In the genomic region with DNA sequence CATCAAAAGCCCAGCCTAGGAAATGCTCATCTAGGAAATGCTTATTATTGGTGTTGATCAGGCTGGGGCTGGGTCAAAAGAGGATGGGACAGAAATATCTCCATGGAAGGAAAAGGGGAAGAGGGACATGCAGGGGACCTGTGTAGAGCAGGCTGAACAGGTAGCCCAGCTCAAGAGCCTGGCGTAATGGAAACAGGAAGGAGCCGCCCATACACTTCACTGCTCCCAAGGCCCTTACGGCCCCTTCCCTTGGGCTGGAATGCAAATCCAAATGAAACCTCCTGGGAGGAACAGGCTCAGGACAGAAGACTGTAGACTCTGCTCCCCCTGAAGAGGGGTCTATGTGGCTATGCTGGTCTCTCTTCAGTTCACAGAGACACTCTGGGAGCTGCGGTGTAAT, we compare ENCODE assay signal across 18 mouse cellular contexts. TPM values are rescaled to one million over a fixed set of nuclear protein-coding genes. Genes with fewer than 3 reads are reported as not detected.
DNase-seq lines count a peak whose midpoint lies in the region; ATAC-seq and TF ChIP-seq lines count a peak whose summit lies in the region.
"Had no signal": no experiment of that assay in that cellular context is flagged by ENCODE, and none has a peak within 500 bp of the region (broad histone marks: within the 10 kb centered on the region; RNA-seq: fewer than 3 reads in every experiment).

No protein-coding gene starts in this region.

- no peak for TF ChIP-seq CTCF in thymus, adult 2 months (IDR thresholded peaks at IDR 0.05; ENCODE audit: borderline replicate concordance, control insufficient read depth, extremely low read depth, insufficient read depth, low read length, poor library complexity)

- H3K4me3 ChIP-seq in embryonic facial prominence, embryonic 14.5 days (ENCODE audit: low read depth, low read length), result no peak overlapping the region
- H3K4me3 ChIP-seq in embryonic facial prominence, embryonic 10.5 days, result no peak overlapping the region
- H3K4me3 ChIP-seq in limb, embryonic 12.5 days (replicated peaks), result no peak overlapping the region
- H3K4me3 ChIP-seq in limb, embryonic 10.5 days, result no peak overlapping the region
- H3K4me3 ChIP-seq in thymus, adult 2 months (ENCODE audit: control insufficient read depth, insufficient read depth, low read length), result no peak overlapping the region
- H3K4me3 ChIP-seq: liver, embryonic 13.5 days had no signal

- no peak for ATAC-seq in embryonic facial prominence, embryonic 14.5 days (ENCODE audit: low read depth)
- ATAC-seq in limb, embryonic 12.5 days (ENCODE audit: insufficient number of reproducible peaks, insufficient read depth, low FRiP score, low TSS enrichment, low read depth), result no peak
- ATAC-seq: hindbrain, embryonic 16.5 days had no signal

- DNase-seq in embryonic facial prominence, embryonic 14.5 days (ENCODE audit: low spot score), result no peak
- DNase-seq in embryonic facial prominence, embryonic 10.5 days (ENCODE audit: low spot score), result no peak
- no peak for DNase-seq in limb, embryonic 10.5 days (ENCODE audit: low spot score)
- peak; percentile 27 for DNase-seq in R1 (ENCODE audit: low read depth, low spot score)
- DNase-seq in lung, postnatal 25 days (ENCODE audit: low spot score), result peak; percentile 48
- no peak for DNase-seq in thymus, adult 2 months
- DNase-seq in right cerebral cortex, postnatal 36 days (ENCODE audit: low spot score in 2 of 2), result no peak
- DNase-seq: B cell, adult 2 months; heart, postnatal 14 days; kidney, adult 8-10 months; liver, embryonic 13.5 days; thymus, postnatal 36 days had no signal

- H3K36me3 ChIP-seq in embryonic facial prominence, embryonic 14.5 days (ENCODE audit: control insufficient read depth, insufficient read depth, low read length), result peaks cover 58% of the 10 kb centered on the region
- H3K36me3 ChIP-seq in embryonic facial prominence, embryonic 10.5 days (replicated peaks), result peaks cover 66% of the 10 kb centered on the region
- H3K36me3 ChIP-seq in limb, embryonic 12.5 days, result peaks cover 67% of the 10 kb centered on the region
- peaks cover 66% of the 10 kb centered on the region for H3K36me3 ChIP-seq in limb, embryonic 10.5 days
- peaks cover 35% of the 10 kb centered on the region for H3K36me3 ChIP-seq in thymus, adult 2 months (ENCODE audit: control insufficient read depth, insufficient read depth, low read length)

- 96% methylated on average over 4 of the region's 4 CpGs for WGBS in embryonic facial prominence, embryonic 14.5 days
- WGBS in embryonic facial prominence, embryonic 10.5 days, result 96% methylated on average over 4 of the region's 4 CpGs
- 92% methylated on average over 4 of the region's 4 CpGs for WGBS in limb, embryonic 12.5 days
- WGBS in limb, embryonic 10.5 days, result 88% methylated on average over 4 of the region's 4 CpGs
- WGBS in thymus, adult 2 months, result 96% methylated on average over 4 of the region's 4 CpGs

- H3K27ac ChIP-seq in embryonic facial prominence, embryonic 14.5 days (replicated peaks; ENCODE audit: low read depth, low read length), result 0 out of 2 replicates have a peak overlapping the region, but pooled peaks have one; percentile 33
- H3K27ac ChIP-seq in embryonic facial prominence, embryonic 10.5 days (replicated peaks), result no peak overlapping the region
- peak overlapping the region; percentile 31; the same call in 1 of the 2 replicates for H3K27ac ChIP-seq in limb, embryonic 12.5 days
- no peak overlapping the region for H3K27ac ChIP-seq in limb, embryonic 10.5 days
- no peak overlapping the region for H3K27ac ChIP-seq in thymus, adult 2 months (ENCODE audit: control insufficient read depth, insufficient read depth, low read length)
- H3K27ac ChIP-seq: liver, embryonic 13.5 days had no signal

- H3K4me1 ChIP-seq in embryonic facial prominence, embryonic 14.5 days (ENCODE audit: control insufficient read depth, insufficient read depth, low read length), result no peaks in the 10 kb centered on the region
- peaks cover 13% of the 10 kb centered on the region for H3K4me1 ChIP-seq in embryonic facial prominence, embryonic 10.5 days
- peaks cover 10% of the 10 kb centered on the region for H3K4me1 ChIP-seq in limb, embryonic 12.5 days (replicated peaks)
- peaks cover 14% of the 10 kb centered on the region for H3K4me1 ChIP-seq in limb, embryonic 10.5 days
- H3K4me1 ChIP-seq in thymus, adult 2 months (replicated peaks; ENCODE audit: control insufficient read depth, insufficient read depth, low read length), result 0 out of 2 replicates have a peak, but pooled peaks cover 2% of the 10 kb centered on the region

- no peaks in the 10 kb centered on the region for H3K27me3 ChIP-seq in embryonic facial prominence, embryonic 14.5 days (replicated peaks; ENCODE audit: control insufficient read depth, insufficient read depth, low read length)
- H3K27me3 ChIP-seq in embryonic facial prominence, embryonic 10.5 days (replicated peaks; ENCODE audit: low read depth, poor library complexity, severe bottlenecking), result no peaks in the 10 kb centered on the region
- no peaks in the 10 kb centered on the region for H3K27me3 ChIP-seq in limb, embryonic 12.5 days
- no peaks in the 10 kb centered on the region for H3K27me3 ChIP-seq in limb, embryonic 10.5 days (ENCODE audit: low read depth, poor library complexity, severe bottlenecking)
- no peaks in the 10 kb centered on the region for H3K27me3 ChIP-seq in thymus, adult 2 months (ENCODE audit: control insufficient read depth, insufficient read depth, low read length)

- TF ChIP-seq POLR2A in thymus, adult 2 months (IDR thresholded peaks at IDR 0.05; ENCODE audit: control insufficient read depth, extremely low read depth, insufficient read depth, low read length, poor library complexity), result no peak

- no peak overlapping the region for H3K9ac ChIP-seq in embryonic facial prominence, embryonic 14.5 days (ENCODE audit: low read depth, low read length)
- H3K9ac ChIP-seq in limb, embryonic 12.5 days (replicated peaks), result no peak overlapping the region

- H3K9me3 ChIP-seq in embryonic facial prominence, embryonic 14.5 days (ENCODE audit: control insufficient read depth, low read length), result no peaks in the 10 kb centered on the region
- H3K9me3 ChIP-seq in embryonic facial prominence, embryonic 10.5 days, result no peaks in the 10 kb centered on the region
- no peaks in the 10 kb centered on the region for H3K9me3 ChIP-seq in limb, embryonic 12.5 days
- H3K9me3 ChIP-seq in limb, embryonic 10.5 days (replicated peaks), result no peaks in the 10 kb centered on the region
- H3K9me3 ChIP-seq: liver, embryonic 13.5 days had no signal

- H3K4me2 ChIP-seq in embryonic facial prominence, embryonic 14.5 days (ENCODE audit: low read depth, low read length), result no peak overlapping the region
- no peak overlapping the region for H3K4me2 ChIP-seq in limb, embryonic 12.5 days
- H3K4me2 ChIP-seq: heart, embryonic 11.5 days had no signal

RNA-seq across cellular contexts. Expression of a gene that starts 1.2 kb away (rescaled TPM):
- polyA plus RNA-seq in embryonic facial prominence, embryonic 14.5 days (2014; fragmentation: Nextera tagmentation; extraction: Ambion mirVana), result 50.2 and 53.0 TPM in 2 replicates
- polyA plus RNA-seq in embryonic facial prominence, embryonic 10.5 days (2016; fragmentation: Nextera tagmentation; extraction: Ambion mirVana), result 63.6 and 66.2 TPM in 2 replicates
- polyA plus RNA-seq in limb, embryonic 12.5 days (2016; fragmentation: Nextera tagmentation; extraction: Ambion mirVana), result 71.5 and 74.3 TPM in 2 replicates
- polyA plus RNA-seq in limb, embryonic 10.5 days (2016; fragmentation: Nextera tagmentation; extraction: Ambion mirVana), result 56.9 and 70.7 TPM in 2 replicates
- 117 and 142 TPM in 2 replicates for polyA plus RNA-seq in thymus, adult 2 months (2012; rRNA removed)

RNA-seq across cellular contexts. Expression of a gene that starts 7.5 kb away (rescaled TPM):
- polyA plus RNA-seq in embryonic facial prominence, embryonic 14.5 days (2014; fragmentation: Nextera tagmentation; extraction: Ambion mirVana), result 5.8 and 9.3 TPM in 2 replicates
- polyA plus RNA-seq in embryonic facial prominence, embryonic 10.5 days (2016; fragmentation: Nextera tagmentation; extraction: Ambion mirVana), result 3.4 and 3.6 TPM in 2 replicates
- polyA plus RNA-seq in limb, embryonic 12.5 days (2016; fragmentation: Nextera tagmentation; extraction: Ambion mirVana), result 1.6 and 4.3 TPM in 2 replicates
- polyA plus RNA-seq in limb, embryonic 10.5 days (2016; fragmentation: Nextera tagmentation; extraction: Ambion mirVana), result 1.6 and 2.2 TPM in 2 replicates
- polyA plus RNA-seq in thymus, adult 2 months (2012; rRNA removed), result 3.4 and 4.6 TPM in 2 replicates
- polyA plus RNA-seq: neural tube, embryonic 11.5 days had no signal

RNA-seq across cellular contexts. Expression of a gene that starts 16.9 kb away (rescaled TPM):
- polyA plus RNA-seq in embryonic facial prominence, embryonic 14.5 days (2014; fragmentation: Nextera tagmentation; extraction: Ambion mirVana), result 0.22 TPM in 1 of 2 replicates, not detected in the other
- polyA plus RNA-seq in embryonic facial prominence, embryonic 10.5 days (2016; fragmentation: Nextera tagmentation; extraction: Ambion mirVana), result not detected in 2 replicates
- 0.08 TPM in 1 of 2 replicates, not detected in the other for polyA plus RNA-seq in limb, embryonic 12.5 days (2016; fragmentation: Nextera tagmentation; extraction: Ambion mirVana)
- polyA plus RNA-seq in limb, embryonic 10.5 days (2016; fragmentation: Nextera tagmentation; extraction: Ambion mirVana), result not detected in 2 replicates
- 0.15 and 0.44 TPM in 2 replicates for polyA plus RNA-seq in thymus, adult 2 months (2012; rRNA removed)
- polyA plus RNA-seq: cortical plate, adult 2 months; forebrain, embryonic 11.5 days; heart, embryonic 11.5 days; hindbrain, embryonic 16.5 days; liver, embryonic 13.5 days; neural tube, embryonic 11.5 days had no signal

RNA-seq across cellular contexts. Expression of a gene that starts 35.1 kb away (rescaled TPM):
- 91.3 and 96.0 TPM in 2 replicates for polyA plus RNA-seq in embryonic facial prominence, embryonic 14.5 days (2014; fragmentation: Nextera tagmentation; extraction: Ambion mirVana)
- 211 and 221 TPM in 2 replicates for polyA plus RNA-seq in embryonic facial prominence, embryonic 10.5 days (2016; fragmentation: Nextera tagmentation; extraction: Ambion mirVana)
- 168 and 174 TPM in 2 replicates for polyA plus RNA-seq in limb, embryonic 12.5 days (2016; fragmentation: Nextera tagmentation; extraction: Ambion mirVana)
- polyA plus RNA-seq in limb, embryonic 10.5 days (2016; fragmentation: Nextera tagmentation; extraction: Ambion mirVana), result 191 and 204 TPM in 2 replicates
- 103 and 105 TPM in 2 replicates for polyA plus RNA-seq in thymus, adult 2 months (2012; rRNA removed)

RNA-seq across cellular contexts. Expression of a gene that starts 35.3 kb away (rescaled TPM):
- 24.0 and 24.2 TPM in 2 replicates for polyA plus RNA-seq in embryonic facial prominence, embryonic 14.5 days (2014; fragmentation: Nextera tagmentation; extraction: Ambion mirVana)
- 18.5 and 20.0 TPM in 2 replicates for polyA plus RNA-seq in embryonic facial prominence, embryonic 10.5 days (2016; fragmentation: Nextera tagmentation; extraction: Ambion mirVana)
- 26.8 and 27.0 TPM in 2 replicates for polyA plus RNA-seq in limb, embryonic 12.5 days (2016; fragmentation: Nextera tagmentation; extraction: Ambion mirVana)
- polyA plus RNA-seq in limb, embryonic 10.5 days (2016; fragmentation: Nextera tagmentation; extraction: Ambion mirVana), result 19.1 and 22.7 TPM in 2 replicates
- 106 and 110 TPM in 2 replicates for polyA plus RNA-seq in thymus, adult 2 months (2012; rRNA removed)

Comparison
In these comparisons a context has a peak if more than half of its experiments do, and no peak if none do; other contexts are left out.
1. H3K27ac ChIP-seq: peak in embryonic facial prominence, embryonic 14.5 days (single experiment) and limb, embryonic 12.5 days (single experiment); none in embryonic facial prominence, embryonic 10.5 days (single experiment), limb, embryonic 10.5 days (single experiment) and thymus, adult 2 months (single experiment).
2. DNase-seq: peak in R1 (single experiment) and lung, postnatal 25 days (single experiment); none in embryonic facial prominence, embryonic 14.5 days (single experiment), embryonic facial prominence, embryonic 10.5 days (single experiment), limb, embryonic 10.5 days (single experiment), thymus, adult 2 months (single experiment) and right cerebral cortex, postnatal 36 days (0 of 2).